Mouse (Mus musculus) embryonic fibroblast, embryonic 13.5 days (primary cell): Measurements from ENCODE around the gene Usp7. TPM values are rescaled to one million over a fixed set of nuclear protein-coding genes. Genes with fewer than 3 reads are reported as not detected.

Source experiments
- H3K27ac ChIP-seq: 2 replicates; pipeline ENCODE4 v1.5.1; 2012; ENCODE audit warnings: low read length, control low read depth, inconsistent platforms; ENCODE audit not compliant: insufficient read depth
- H3K4me1 ChIP-seq: 2 replicates; pipeline ENCODE4 v1.6.1; 2011; ENCODE audit warnings: low read length; ENCODE audit not compliant: control insufficient read depth, insufficient read depth
- H3K4me3 ChIP-seq: 2 replicates; pipeline ENCODE4 v1.5.1; 2011; ENCODE audit warnings: mild to moderate bottlenecking, control low read depth, low read length; ENCODE audit not compliant: insufficient read depth
- CTCF ChIP-seq: IDR thresholded peaks from 2 replicates; pipeline ENCODE4 v1.5.1; 2011; ENCODE audit warnings: mild to moderate bottlenecking, control low read depth, low read length, moderate library complexity, borderline replicate concordance; ENCODE audit not compliant: insufficient read depth
- POLR2A ChIP-seq: IDR thresholded peaks from 2 replicates; pipeline ENCODE4 v1.6.1; 2011; ENCODE audit warnings: low read depth, mild to moderate bottlenecking, control low read depth, low read length, moderate library complexity
- polyA plus RNA-seq: library from polyadenylated mRNA; stranded (reverse); fragments of >200 nt; gene quantifications from 2 replicates; pipeline ENCODE4 v1.2.4, GENCODE M21; 2011; ENCODE audit warnings: low read depth; ENCODE audit not compliant: missing spikeins, insufficient read length

Usp7 gene
- polyA plus RNA-seq = 86.8 and 118 TPM in 2 replicates

DNA sequence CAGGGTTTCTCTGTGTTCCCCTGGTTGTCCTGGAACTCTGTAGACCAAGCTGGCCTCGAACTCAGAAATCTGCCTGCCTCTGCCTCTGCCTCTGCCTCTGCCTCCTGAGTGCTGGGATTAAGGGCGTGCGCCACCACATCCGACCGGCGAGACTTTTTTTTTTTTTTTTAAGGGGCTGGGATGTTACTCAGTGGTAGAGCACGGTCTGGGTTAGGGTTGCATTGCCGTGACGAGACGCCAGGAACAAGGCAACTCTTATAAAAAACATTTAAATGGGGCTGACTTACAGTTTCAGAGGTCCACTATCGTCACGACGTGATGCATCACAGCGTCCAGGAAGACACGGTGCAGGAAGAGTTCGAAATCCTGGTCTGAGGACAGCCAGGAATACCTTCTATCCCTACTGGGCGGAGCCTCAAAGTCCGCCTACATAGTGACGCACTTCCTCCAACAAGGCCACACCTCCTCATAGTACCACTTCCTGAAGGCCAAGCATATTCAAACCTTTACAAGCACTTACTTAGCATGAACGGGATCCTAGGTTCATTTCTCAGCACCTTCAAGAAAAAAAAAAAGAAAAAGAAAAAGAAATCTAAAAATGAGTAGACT, at the start of gene Usp7:
Gene Usp7, minus strand, starts transcription at position 360 of the 609 bp plus-strand sequence.
- TF ChIP-seq POLR2A = no peak
- no peak for TF ChIP-seq CTCF
- Histone ChIP-seq H3K27ac (peak within 1 kb of the TSS; percentile 61; the same call in 1 of the 2 replicates), H3K4me1 (peaks cover 3% of the 10 kb centered on the region; the same call in 1 of the 2 replicates), H3K4me3 (no peak within 1 kb of the TSS)

DNA sequence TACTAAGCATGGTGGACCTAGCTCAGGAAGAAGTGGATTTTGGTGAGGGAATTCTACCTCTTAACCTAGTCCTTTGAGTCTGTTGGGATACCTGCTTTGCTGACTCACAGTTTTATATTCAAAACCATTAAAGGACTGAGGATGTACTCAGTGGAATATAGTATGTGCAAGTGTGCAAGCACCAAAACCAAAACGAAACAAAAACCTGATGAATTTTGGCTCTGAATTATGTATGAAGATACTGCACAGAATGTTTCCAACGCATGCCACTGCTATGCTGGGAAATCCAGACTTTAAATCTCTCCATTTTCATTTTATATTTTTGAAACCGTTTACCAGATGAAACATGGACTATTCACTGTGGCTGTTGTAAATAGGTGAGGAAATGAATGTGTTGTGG, 48.4 kb upstream of the Usp7 start:
- Histone ChIP-seq H3K4me3 (no peak overlapping the region), H3K27ac (no peak overlapping the region), H3K4me1 (peaks cover 3% of the 10 kb centered on the region; the same call in 1 of the 2 replicates)
- TF ChIP-seq CTCF (no peak), POLR2A (no peak)

DNA sequence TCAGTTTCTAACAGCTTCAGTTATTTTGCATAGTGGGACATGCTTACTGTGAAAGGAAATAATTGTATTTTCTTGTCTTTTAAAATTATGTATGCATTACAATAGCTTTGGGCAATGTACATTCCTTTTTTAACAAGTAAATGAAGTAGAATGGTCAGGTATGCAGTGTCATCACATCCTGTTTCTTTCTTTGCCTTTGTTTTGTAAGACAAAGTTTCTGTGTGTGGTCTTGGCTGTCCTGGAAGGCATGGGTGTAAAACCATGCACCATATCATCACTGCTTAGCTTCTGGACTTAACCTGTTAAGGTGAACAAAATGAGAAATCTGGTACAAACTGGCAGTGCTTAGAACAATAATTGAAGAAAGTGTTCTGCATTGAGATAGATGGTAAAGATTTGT, 46.8 kb upstream of the Usp7 start:
- peaks cover 5% of the 10 kb centered on the region for H3K4me1 ChIP-seq
- H3K4me3 ChIP-seq = no peak overlapping the region
- no peak overlapping the region for H3K27ac ChIP-seq
- TF ChIP-seq CTCF (no peak), POLR2A (no peak)

DNA sequence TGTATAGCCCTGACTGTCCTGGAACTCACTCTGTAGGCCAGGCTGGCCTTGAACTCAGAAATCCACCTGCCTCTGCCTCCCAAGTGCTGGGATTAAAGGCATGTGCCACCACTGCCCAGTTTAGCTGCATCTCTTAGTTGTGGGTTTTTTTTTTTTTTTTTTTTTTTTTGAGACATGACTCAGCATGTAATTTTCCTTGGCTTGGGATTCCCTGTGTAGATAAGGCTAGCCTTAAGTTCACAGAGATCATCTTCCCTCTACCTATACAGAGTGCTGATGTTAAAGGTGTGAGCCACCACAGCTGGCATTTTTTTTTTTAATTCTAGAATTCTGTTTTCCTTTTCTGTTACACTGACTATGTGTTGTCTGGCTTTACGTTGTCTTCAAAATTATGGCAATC, 45.5 kb upstream of the Usp7 start:
- TF ChIP-seq POLR2A (no peak), CTCF (no peak)
- Histone ChIP-seq H3K4me1 (peaks cover 2% of the 10 kb centered on the region), H3K27ac (no peak overlapping the region), H3K4me3 (no peak overlapping the region)

DNA sequence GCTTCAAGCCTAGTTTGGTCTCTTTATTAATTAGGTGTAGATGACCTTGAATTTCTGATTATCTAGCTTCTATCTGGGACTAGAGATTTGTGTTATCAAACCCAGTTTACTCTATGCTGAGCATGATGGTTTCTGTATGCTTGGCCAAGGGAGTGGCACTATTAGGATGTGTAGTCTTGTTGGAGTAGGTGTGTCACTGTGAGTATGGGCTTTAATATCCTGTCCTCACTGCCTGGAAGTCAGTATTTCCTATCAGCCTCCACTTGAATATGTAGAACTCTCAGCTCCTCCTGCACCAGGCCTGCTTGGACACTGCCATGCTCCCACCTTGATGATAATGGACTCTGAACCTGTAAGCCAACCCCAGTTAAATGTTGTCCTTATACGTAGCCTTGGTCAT, 44.8 kb upstream of the Usp7 start:
- H3K4me1 ChIP-seq = peaks cover 2% of the 10 kb centered on the region
- H3K4me3 ChIP-seq = no peak overlapping the region
- no peak overlapping the region for H3K27ac ChIP-seq
- TF ChIP-seq POLR2A = no peak
- TF ChIP-seq CTCF = no peak

DNA sequence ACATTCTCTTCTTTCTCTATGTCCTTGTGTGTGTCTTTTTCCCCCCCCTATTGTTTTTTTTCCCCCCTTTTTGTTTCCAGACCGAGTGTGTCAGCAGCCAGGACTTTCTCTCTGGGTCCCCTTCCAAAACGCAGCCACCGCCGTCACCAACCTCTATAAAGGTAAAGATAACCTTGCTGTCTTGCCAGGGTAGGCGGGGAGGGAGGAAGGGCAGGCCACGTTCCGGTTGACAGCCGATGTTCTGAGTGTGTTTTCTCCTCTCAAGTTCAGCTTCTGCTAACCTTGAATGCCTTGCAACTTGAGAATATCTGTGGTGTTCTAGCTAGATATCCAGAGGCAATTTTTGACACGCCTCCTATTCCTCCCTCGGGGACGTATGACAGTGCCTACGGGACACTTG, 39.1 kb upstream of the Usp7 start:
- peaks cover 2% of the 10 kb centered on the region for H3K4me1 ChIP-seq
- H3K4me3 ChIP-seq = peak overlapping the region; percentile 84
- H3K27ac ChIP-seq = peak overlapping the region; percentile 95; the same call in 1 of the 2 replicates
- no peak for TF ChIP-seq POLR2A
- TF ChIP-seq CTCF = no peak

DNA sequence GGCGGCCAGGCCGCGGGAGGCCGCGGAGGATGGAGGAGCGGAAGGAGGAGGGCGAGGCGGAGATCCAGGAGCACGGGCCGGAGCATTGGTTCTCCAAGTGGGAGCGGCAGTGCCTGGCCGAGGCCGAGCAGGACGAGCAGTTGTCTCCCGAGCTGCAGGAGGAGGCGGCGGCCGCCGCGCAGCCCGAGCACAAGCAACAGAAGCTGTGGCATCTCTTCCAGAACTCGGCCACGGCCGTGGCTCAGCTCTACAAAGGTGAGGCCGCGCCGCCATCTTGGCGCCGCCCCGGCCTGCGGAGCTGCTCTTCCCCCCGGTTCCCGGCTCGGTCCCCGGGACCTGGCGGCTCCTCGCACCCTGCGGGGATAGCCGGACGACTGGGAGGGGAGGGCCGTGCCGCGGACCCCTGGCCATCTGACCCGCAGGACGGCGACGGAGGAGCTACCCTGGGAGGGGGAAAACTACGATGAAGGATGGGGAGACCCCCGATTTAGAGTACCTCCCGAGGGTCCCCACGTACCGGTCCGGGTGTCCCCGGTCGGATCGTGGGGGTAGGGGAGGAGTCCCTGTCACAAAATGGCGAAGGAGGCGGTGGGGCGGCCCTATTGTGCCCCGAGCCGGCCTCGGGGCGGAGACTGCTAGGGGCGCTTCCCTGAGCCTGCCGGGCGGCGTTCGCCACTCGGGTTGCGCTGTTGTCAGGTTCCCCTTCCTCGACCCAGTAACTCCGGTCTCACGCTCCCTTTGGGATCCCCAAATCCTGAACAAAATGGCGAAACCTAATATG, 38.5 kb upstream of the Usp7 start:
- TF ChIP-seq CTCF = no peak
- TF ChIP-seq POLR2A = peak; percentile 41
- Histone ChIP-seq H3K4me1 (peaks cover 2% of the 10 kb centered on the region), H3K4me3 (peak overlapping the region; percentile 84), H3K27ac (peak overlapping the region; percentile 95)

DNA sequence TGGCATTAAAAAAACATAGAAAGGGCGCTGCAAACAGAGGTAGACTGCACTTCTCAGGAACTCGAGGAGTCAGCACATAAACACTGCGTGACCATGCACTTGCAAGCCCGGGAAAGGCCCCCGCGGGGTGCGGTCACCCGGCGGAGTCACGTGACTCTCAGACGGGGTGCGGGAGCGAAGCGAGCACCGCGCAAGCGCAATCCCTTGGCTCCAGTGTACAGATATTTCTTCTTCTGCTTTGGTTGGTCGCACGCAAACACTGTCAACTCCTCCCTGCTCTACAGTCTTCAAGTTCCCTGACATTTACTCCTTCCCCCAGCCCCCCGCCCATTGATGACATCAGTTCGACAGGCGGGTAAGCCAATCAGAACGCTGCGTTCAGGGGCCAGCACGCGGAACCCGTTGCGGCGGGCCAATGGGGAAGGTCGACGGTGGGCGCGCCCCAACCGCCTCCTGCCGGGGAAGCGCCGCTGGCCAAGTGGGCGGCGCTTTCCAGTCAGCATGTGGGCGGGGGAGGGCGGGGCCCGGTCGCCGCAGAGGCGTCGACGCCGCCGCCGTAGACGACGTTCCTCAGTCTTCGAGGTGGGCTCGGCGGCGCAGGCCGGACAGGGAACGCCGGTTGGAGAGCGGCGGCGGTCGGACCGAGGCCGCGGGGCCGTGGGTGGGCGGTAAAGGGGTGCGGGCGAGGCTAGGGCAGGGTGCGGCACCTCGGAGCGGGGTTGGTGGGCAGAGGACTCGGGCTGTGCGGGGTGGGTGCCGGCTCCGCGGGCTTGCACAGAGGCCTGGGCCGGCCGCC, 37.7 kb upstream of the Usp7 start, which contains the start of gene 1810013L24Rik:
Gene 1810013L24Rik, plus strand, starts transcription at position 537 of the 796 bp plus-strand sequence.
- Histone ChIP-seq H3K4me3 (peak within 1 kb of the TSS; percentile 84), H3K27ac (peak within 1 kb of the TSS; percentile 95), H3K4me1 (peaks cover 2% of the 10 kb centered on the region; the same call in 1 of the 2 replicates)
- no peak for TF ChIP-seq CTCF
- TF ChIP-seq POLR2A = peak; percentile 97
